Mouse (Mus musculus): ENCODE data around the gene Spns3.

DNA sequence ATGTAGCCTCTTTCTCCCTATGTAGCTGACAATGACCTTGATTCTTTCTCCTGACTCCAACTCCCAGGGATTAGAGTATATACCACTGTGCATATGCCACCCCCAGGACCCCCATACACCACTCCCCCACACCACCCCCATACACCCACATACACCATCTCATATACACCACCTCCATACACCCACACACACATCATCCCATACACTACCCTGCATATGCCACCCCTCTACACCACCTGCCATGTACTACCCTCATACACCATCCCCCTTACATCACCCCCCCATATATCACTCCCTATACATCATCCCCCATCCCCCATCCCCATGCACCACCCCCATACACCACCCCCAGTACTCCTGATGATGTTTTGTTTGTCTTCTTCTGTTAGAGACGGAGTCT is 7.7 kb downstream of the Spns3 start:
- TF ChIP-seq POLR2A (IDR thresholded peaks at IDR 0.05; ENCODE audit: insufficient read length, low read depth): no peak
- TF ChIP-seq TCF12 (IDR thresholded peaks at IDR 0.05; ENCODE audit: insufficient read depth, poor library complexity, severe bottlenecking): no peak
- no peak for TF ChIP-seq MYOG (IDR thresholded peaks at IDR 0.05; ENCODE audit: control insufficient read depth in 1 of 3, insufficient read depth in 1 of 3, insufficient read length in 2 of 3, low read depth in 2 of 3)

Data from myocyte (in vitro differentiated cells).